Mouse (Mus musculus): Measurements from ENCODE around the gene Ano1. TPM values are rescaled to one million over a fixed set of nuclear protein-coding genes. Genes with fewer than 3 reads are reported as not detected.

Gene Ano1
- polyA plus RNA-seq, 1 experiment from 2014 or later, result 1.4 TPM

DNA sequence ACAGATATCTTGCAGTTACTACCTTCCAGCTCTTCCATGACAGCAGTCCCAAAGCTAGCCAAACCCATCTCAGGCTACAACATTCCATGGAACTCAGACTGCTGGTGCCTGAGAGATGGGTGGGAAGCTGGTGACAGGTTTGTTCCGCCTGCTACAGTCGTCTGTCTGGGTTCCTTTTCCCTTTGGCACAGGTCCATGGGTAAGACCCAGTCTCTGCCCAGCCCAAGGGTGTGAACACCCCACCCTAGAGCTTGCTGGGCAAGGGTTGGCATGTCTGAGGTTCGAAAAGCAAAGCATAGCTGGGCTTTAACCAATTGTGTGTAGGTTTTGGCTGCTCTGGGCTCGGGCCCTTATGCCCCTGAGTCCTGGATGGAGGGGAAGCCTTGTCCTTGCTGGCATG is 139.4 kb downstream of the Ano1 start:
- Histone ChIP-seq H3K4me2 (ENCODE audit: low read depth, severe bottlenecking) (no peak overlapping the region), H3K4me3 (ENCODE audit: low read depth, low read length) (no peak overlapping the region), H3K4me1 (ENCODE audit: control insufficient read depth, insufficient read depth, low read length) (no peaks in the 10 kb centered on the region), H3K27ac (replicated peaks; ENCODE audit: low read depth, low read length) (no peak overlapping the region), H3K27me3 (ENCODE audit: control insufficient read depth, insufficient read depth, low read length) (no peaks in the 10 kb centered on the region), H3K9ac (ENCODE audit: low read length) (no peak overlapping the region), H3K9me3 (ENCODE audit: control insufficient read depth, low read length) (no peaks in the 10 kb centered on the region), H3K36me3 (ENCODE audit: control insufficient read depth, insufficient read depth, low read length) (no peaks in the 10 kb centered on the region)
- ATAC-seq (ENCODE audit: insufficient number of reproducible peaks, low FRiP score, low TSS enrichment, low read depth) (no peak), DNase-seq (ENCODE audit: low spot score) (no peak)
- WGBS, result 79% methylated on average over 4 of the region's 4 CpGs

DNA sequence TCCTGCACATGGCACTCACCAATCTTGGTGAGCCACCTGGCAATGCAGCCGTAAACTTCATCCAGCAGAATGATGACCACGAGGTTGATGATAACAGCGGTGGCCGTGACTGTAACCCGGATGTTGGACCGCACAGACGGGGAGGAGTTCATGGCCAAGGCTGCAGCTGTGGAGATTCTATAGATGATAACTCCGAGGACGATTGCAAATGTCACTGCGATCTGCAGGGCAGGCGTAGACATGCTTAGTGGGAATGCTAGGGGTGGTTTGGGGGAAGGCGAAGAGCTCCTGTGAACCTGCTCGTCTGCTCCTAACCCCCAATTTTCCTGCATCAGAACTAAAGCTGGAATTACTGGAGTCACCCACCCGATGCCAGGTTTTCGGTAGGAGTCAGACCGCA is 140.2 kb downstream of the Ano1 start:
- no peaks in the 10 kb centered on the region for H3K9me3 ChIP-seq (ENCODE audit: control insufficient read depth, low read length)
- H3K4me3 ChIP-seq (ENCODE audit: low read depth, low read length), result no peak overlapping the region
- ATAC-seq (ENCODE audit: insufficient number of reproducible peaks, low FRiP score, low TSS enrichment, low read depth) (no peak), DNase-seq (ENCODE audit: low spot score) (no peak)
- no peak overlapping the region for H3K27ac ChIP-seq (replicated peaks; ENCODE audit: low read depth, low read length)
- no peak overlapping the region for H3K4me2 ChIP-seq (ENCODE audit: low read depth, severe bottlenecking)
- H3K36me3 ChIP-seq (ENCODE audit: control insufficient read depth, insufficient read depth, low read length), result no peaks in the 10 kb centered on the region
- H3K9ac ChIP-seq (ENCODE audit: low read length), result no peak overlapping the region
- no peaks in the 10 kb centered on the region for H3K4me1 ChIP-seq (ENCODE audit: control insufficient read depth, insufficient read depth, low read length)
- no peaks in the 10 kb centered on the region for H3K27me3 ChIP-seq (ENCODE audit: control insufficient read depth, insufficient read depth, low read length)
- 85% methylated on average over 16 of the region's 16 CpGs for WGBS

GRCm38 (mm10) chr7:144609568-144609967 is 142.2 kb downstream of the Ano1 start:
- WGBS, result 87% methylated on average over 7 of the region's 7 CpGs

DNA sequence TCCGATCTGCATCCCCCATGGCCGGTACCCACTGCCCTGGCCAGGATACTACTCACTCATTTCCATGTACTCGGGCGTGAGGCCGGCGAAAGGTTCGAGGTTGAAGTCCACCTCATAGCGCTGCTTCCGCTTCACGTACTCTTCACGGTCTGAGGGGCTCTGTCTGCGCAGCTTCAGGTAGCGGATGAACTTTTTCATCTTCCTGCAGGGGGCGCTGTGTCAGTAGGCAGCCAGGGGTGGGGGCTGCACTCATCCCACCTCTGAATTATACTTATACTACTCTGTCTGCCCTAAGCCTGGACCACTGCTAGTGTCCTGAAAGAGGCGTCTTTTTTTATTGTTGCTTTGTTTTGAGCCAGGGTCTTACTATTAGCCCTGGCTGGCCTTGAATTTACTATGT is 143.9 kb downstream of the Ano1 start:
- Histone ChIP-seq H3K4me1 (ENCODE audit: control insufficient read depth, insufficient read depth, low read length) (no peaks in the 10 kb centered on the region), H3K4me3 (ENCODE audit: low read depth, low read length) (no peak overlapping the region), H3K27ac (replicated peaks; ENCODE audit: low read depth, low read length) (no peak overlapping the region), H3K36me3 (ENCODE audit: control insufficient read depth, insufficient read depth, low read length) (no peaks in the 10 kb centered on the region), H3K27me3 (ENCODE audit: control insufficient read depth, insufficient read depth, low read length) (no peaks in the 10 kb centered on the region), H3K9me3 (ENCODE audit: control insufficient read depth, low read length) (no peaks in the 10 kb centered on the region), H3K4me2 (ENCODE audit: low read depth, severe bottlenecking) (no peak overlapping the region), H3K9ac (ENCODE audit: low read length) (no peak overlapping the region)
- no peak for DNase-seq (ENCODE audit: low spot score)
- ATAC-seq (ENCODE audit: insufficient number of reproducible peaks, low FRiP score, low TSS enrichment, low read depth), result no peak
- WGBS, result 88% methylated on average over 15 of the region's 15 CpGs

More at GRCm38 (mm10) chr7:144609568-144609967, 142.2 kb downstream of the Ano1 start:
- ATAC-seq (ENCODE audit: insufficient number of reproducible peaks, low FRiP score, low TSS enrichment, low read depth) (no peak), DNase-seq (ENCODE audit: low spot score) (no peak)
- Histone ChIP-seq H3K36me3 (ENCODE audit: control insufficient read depth, insufficient read depth, low read length) (no peaks in the 10 kb centered on the region), H3K9ac (ENCODE audit: low read length) (no peak overlapping the region), H3K4me3 (ENCODE audit: low read depth, low read length) (no peak overlapping the region), H3K9me3 (ENCODE audit: control insufficient read depth, low read length) (no peaks in the 10 kb centered on the region), H3K27ac (replicated peaks; ENCODE audit: low read depth, low read length) (no peak overlapping the region), H3K27me3 (ENCODE audit: control insufficient read depth, insufficient read depth, low read length) (no peaks in the 10 kb centered on the region), H3K4me2 (ENCODE audit: low read depth, severe bottlenecking) (no peak overlapping the region), H3K4me1 (ENCODE audit: control insufficient read depth, insufficient read depth, low read length) (no peaks in the 10 kb centered on the region)

- no peak overlapping the region for H3K9ac ChIP-seq (ENCODE audit: low read length)
Measured at GRCm38 (mm10) chr7:144604735-144605134, 147.0 kb downstream of the Ano1 start.

DNA sequence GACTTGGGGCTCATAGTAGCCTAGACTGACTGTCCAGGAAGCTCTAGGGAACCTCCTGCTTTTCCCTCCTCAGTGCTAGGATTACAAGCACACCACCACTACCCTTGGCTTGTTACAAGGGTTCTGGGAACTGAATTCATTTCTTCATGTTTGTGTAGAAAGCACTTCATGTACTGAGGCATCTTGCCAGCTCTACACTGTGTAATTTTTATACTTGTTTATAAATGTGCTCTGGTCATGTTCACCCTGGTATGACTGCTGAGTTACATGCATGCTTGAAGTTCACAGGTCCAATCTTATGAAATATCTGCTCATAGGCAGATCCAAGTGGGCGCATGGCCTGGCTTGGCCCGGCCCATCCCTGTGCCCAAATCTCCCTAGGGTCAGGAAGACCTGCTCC is 147.5 kb downstream of the Ano1 start:
- Histone ChIP-seq H3K9ac (ENCODE audit: low read length) (no peak overlapping the region), H3K4me2 (ENCODE audit: low read depth, severe bottlenecking) (no peak overlapping the region), H3K27ac (replicated peaks; ENCODE audit: low read depth, low read length) (no peak overlapping the region), H3K4me3 (ENCODE audit: low read depth, low read length) (no peak overlapping the region), H3K4me1 (ENCODE audit: control insufficient read depth, insufficient read depth, low read length) (no peaks in the 10 kb centered on the region), H3K36me3 (ENCODE audit: control insufficient read depth, insufficient read depth, low read length) (no peaks in the 10 kb centered on the region), H3K27me3 (ENCODE audit: control insufficient read depth, insufficient read depth, low read length) (no peaks in the 10 kb centered on the region), H3K9me3 (ENCODE audit: control insufficient read depth, low read length) (no peaks in the 10 kb centered on the region)
- 96% methylated on average over 2 of the region's 2 CpGs for whole genome bisulfite sequencing
- ATAC-seq (ENCODE audit: insufficient number of reproducible peaks, low FRiP score, low TSS enrichment, low read depth) (no peak), DNase-seq (ENCODE audit: low spot score) (no peak)

More at GRCm38 (mm10) chr7:144604735-144605134, 147.0 kb downstream of the Ano1 start:
- H3K36me3 ChIP-seq (ENCODE audit: control insufficient read depth, insufficient read depth, low read length), result no peaks in the 10 kb centered on the region
- WGBS, result 72% methylated on average over 4 of the region's 4 CpGs
- no peaks in the 10 kb centered on the region for H3K9me3 ChIP-seq (ENCODE audit: control insufficient read depth, low read length)
- DNase-seq (ENCODE audit: low spot score), result no peak
- no peak overlapping the region for H3K4me3 ChIP-seq (ENCODE audit: low read depth, low read length)
- no peak overlapping the region for H3K27ac ChIP-seq (replicated peaks; ENCODE audit: low read depth, low read length)
- ATAC-seq (ENCODE audit: insufficient number of reproducible peaks, low FRiP score, low TSS enrichment, low read depth), result no peak
- no peak overlapping the region for H3K4me2 ChIP-seq (ENCODE audit: low read depth, severe bottlenecking)
- no peaks in the 10 kb centered on the region for H3K27me3 ChIP-seq (ENCODE audit: control insufficient read depth, insufficient read depth, low read length)
- no peaks in the 10 kb centered on the region for H3K4me1 ChIP-seq (ENCODE audit: control insufficient read depth, insufficient read depth, low read length)

DNA sequence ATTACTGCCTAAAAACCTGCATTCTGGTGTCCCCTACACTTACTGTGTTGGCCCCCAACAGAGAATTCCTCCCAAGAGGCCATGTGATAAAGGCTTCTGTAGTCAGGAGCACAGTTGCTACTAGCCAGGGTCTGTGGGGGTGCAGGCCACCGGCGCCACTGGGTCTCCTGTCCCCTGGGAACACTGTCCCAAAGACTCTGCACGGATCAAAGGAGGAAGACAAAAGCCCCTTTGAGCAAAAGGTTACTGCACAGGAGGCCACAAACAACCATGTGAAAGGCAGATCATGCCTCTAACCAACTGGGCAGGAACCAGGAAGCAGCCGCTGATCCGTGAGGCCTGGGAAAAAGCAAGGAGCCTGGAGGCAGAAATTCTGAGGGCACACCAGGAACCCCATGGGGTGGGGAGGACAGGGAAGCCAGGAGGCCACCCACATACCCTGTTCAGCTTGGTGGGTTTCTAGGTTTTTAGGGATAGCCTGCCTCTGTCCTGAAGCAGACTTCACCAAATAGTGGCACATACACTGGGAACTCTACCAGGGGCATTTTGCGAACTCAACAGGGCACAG is 151.4 kb downstream of the Ano1 start:
- no peak overlapping the region for H3K9ac ChIP-seq (ENCODE audit: low read length)
- H3K4me3 ChIP-seq (ENCODE audit: low read depth, low read length), result no peak overlapping the region
- 67% methylated on average over 6 of the region's 6 CpGs for WGBS
- H3K4me2 ChIP-seq (ENCODE audit: low read depth, severe bottlenecking), result no peak overlapping the region
- H3K4me1 ChIP-seq (ENCODE audit: control insufficient read depth, insufficient read depth, low read length), result no peaks in the 10 kb centered on the region
- no peaks in the 10 kb centered on the region for H3K9me3 ChIP-seq (ENCODE audit: control insufficient read depth, low read length)
- DNase-seq (ENCODE audit: low spot score) (no peak), ATAC-seq (ENCODE audit: insufficient number of reproducible peaks, low FRiP score, low TSS enrichment, low read depth) (no peak)
- no peak overlapping the region for H3K27ac ChIP-seq (replicated peaks; ENCODE audit: low read depth, low read length)
- H3K27me3 ChIP-seq (ENCODE audit: control insufficient read depth, insufficient read depth, low read length), result no peaks in the 10 kb centered on the region
- H3K36me3 ChIP-seq (ENCODE audit: control insufficient read depth, insufficient read depth, low read length), result no peaks in the 10 kb centered on the region

DNA sequence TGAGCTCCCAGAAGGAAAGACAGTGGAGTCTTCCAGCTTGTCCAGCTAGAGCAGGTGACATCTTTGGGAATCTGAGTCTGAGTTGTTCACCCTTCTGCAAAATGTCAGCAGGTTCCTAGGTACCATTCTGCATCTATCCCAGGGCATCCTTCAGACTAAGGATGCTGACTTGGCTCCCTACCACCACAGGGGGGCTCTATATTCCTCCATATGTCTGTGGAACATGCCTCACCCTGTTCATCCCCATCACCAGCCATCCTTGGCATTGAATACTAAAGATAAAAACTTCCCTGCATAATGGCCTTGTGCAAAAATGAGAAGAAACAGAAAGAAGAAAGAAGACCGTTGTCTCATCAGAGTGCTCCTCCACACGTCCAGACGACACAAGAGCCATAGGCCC is 162.3 kb downstream of the Ano1 start:
- no peak overlapping the region for H3K4me3 ChIP-seq (ENCODE audit: low read depth, low read length)
- no peak for ATAC-seq (ENCODE audit: insufficient number of reproducible peaks, low FRiP score, low TSS enrichment, low read depth)
- no peak overlapping the region for H3K4me2 ChIP-seq (ENCODE audit: low read depth, severe bottlenecking)
- H3K9ac ChIP-seq (ENCODE audit: low read length), result no peak overlapping the region
- H3K27me3 ChIP-seq (ENCODE audit: control insufficient read depth, insufficient read depth, low read length), result no peaks in the 10 kb centered on the region
- no peaks in the 10 kb centered on the region for H3K9me3 ChIP-seq (ENCODE audit: control insufficient read depth, low read length)
- WGBS, result 94% methylated on average over 3 of the region's 3 CpGs
- DNase-seq (ENCODE audit: low spot score), result no peak
- H3K27ac ChIP-seq (replicated peaks; ENCODE audit: low read depth, low read length), result no peak overlapping the region
- no peaks in the 10 kb centered on the region for H3K36me3 ChIP-seq (ENCODE audit: control insufficient read depth, insufficient read depth, low read length)
- no peaks in the 10 kb centered on the region for H3K4me1 ChIP-seq (ENCODE audit: control insufficient read depth, insufficient read depth, low read length)

DNA sequence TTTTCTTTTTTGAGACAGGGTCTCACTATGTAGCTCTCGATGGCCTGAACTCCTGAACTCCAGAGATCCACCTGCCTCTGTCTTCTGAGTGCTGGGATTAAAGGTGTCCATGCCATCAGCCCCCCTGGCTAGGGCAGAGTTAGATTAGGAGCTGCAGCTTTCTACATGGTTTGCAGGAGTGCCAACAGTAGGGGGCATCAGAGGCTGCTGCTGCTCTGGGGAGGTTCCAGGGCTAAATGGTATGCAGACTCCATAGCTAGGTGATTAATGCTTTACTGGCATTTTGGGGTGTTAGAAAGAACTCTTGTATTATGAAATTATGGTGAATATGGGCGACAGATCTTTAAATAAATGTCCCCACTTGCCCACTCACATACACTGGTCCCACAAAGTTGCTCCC is 164.5 kb downstream of the Ano1 start:
- Histone ChIP-seq H3K27me3 (ENCODE audit: control insufficient read depth, insufficient read depth, low read length) (no peaks in the 10 kb centered on the region), H3K27ac (replicated peaks; ENCODE audit: low read depth, low read length) (no peak overlapping the region), H3K4me2 (ENCODE audit: low read depth, severe bottlenecking) (no peak overlapping the region), H3K36me3 (ENCODE audit: control insufficient read depth, insufficient read depth, low read length) (no peaks in the 10 kb centered on the region), H3K4me3 (ENCODE audit: low read depth, low read length) (no peak overlapping the region), H3K9me3 (ENCODE audit: control insufficient read depth, low read length) (no peaks in the 10 kb centered on the region), H3K4me1 (ENCODE audit: control insufficient read depth, insufficient read depth, low read length) (no peaks in the 10 kb centered on the region; the same call in 1 of the 2 replicates), H3K9ac (ENCODE audit: low read length) (no peak overlapping the region)
- ATAC-seq (ENCODE audit: insufficient number of reproducible peaks, low FRiP score, low TSS enrichment, low read depth) (no peak), DNase-seq (ENCODE audit: low spot score) (peak; percentile 56)
- WGBS, result 31% methylated on average over 2 of the region's 2 CpGs
